Mouse (Mus musculus): ENCODE measurements at regions not wholly inside any gene's neighbourhood (a gene's known extent, or its start where the extent isn't known, plus 50 kb on each side); places are given as distances from the start of the nearest gene placed in this dataset.

DNA sequence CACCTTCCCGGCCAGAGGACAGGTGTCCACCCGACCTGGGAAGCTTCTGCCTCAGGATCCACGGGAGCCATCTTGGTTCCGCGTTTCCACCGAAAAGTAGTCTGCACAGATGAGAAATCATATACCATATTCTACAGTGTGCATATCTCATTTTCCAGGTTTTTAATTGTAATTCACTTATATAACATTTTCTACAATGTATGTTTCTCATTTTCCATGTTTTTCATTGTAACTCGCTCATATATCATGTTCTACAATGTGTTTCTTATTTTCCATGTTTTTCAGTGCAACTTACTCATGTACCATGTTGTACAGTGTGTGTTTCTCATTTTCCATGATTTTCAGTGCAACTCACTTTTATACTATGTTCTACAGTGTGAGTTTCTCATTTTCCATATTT is 65.4 kb upstream of the Rab39b start:
- H3K27ac ChIP-seq (ENCODE audit: insufficient read depth, low read depth, low read length): no peak overlapping the region
- TF ChIP-seq POLR2A (IDR thresholded peaks at IDR 0.05; ENCODE audit: borderline replicate concordance, low read depth, low read length) (no peak), CTCF (IDR thresholded peaks at IDR 0.05; ENCODE audit: low read depth, low read length) (no peak)
- H3K4me1 ChIP-seq (ENCODE audit: control insufficient read depth, insufficient read depth, low read length): no peaks in the 10 kb centered on the region
- no peak overlapping the region for H3K4me3 ChIP-seq (ENCODE audit: insufficient read depth, low read length)
